Mouse (Mus musculus): ENCODE measurements around the gene Asl. TPM values are rescaled to one million over a fixed set of nuclear protein-coding genes. Genes with fewer than 3 reads are reported as not detected.
"Not testable (repeated sequence)": the region's sequence is repeated elsewhere in the genome, so short reads cannot be mapped to it uniquely, and the experiment has no call there.

Asl gene
- total RNA-seq, 2 experiments from 2014 or later = 6.4 to 11.3 TPM

DNA sequence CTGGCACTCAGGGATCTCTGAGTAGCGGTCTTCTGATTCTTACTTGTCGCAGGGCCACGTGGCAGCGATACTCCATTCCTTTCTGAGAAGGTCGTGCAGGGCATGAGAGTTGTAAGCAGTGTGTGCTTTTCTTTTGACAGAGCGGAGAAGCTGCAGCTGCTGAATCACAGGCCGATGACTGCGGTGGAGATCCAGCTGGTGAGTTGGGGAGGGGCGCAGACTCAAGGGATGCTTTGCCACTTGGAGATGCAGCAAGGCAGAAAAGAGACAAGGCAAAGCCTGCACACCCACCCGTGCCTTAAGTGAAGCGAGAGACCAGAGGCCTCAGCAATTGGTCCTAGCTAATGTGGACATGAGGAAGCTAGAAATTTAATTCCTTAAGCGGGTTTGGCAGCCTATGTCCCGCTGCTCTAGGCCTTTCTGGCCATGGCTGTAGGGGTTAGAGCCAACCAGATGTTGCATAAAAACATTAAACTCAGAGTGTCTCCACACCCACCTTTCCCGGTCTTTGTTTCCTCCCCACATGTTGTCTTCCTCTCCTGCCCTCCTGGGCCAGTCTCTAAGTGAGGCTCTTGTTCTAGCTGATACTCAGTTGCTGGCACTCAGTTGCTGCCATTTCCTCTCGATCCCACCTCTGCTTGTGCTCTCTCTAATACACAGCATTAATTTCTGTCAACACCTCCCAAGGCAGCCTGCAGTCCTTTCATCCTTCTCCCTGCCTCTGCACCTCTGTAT, 19.9 kb upstream of the Asl start:
- intact Hi-C loops (cut with DNase I) = no loop called here
- DNase-seq = peak; percentile 15 to 52

DNA sequence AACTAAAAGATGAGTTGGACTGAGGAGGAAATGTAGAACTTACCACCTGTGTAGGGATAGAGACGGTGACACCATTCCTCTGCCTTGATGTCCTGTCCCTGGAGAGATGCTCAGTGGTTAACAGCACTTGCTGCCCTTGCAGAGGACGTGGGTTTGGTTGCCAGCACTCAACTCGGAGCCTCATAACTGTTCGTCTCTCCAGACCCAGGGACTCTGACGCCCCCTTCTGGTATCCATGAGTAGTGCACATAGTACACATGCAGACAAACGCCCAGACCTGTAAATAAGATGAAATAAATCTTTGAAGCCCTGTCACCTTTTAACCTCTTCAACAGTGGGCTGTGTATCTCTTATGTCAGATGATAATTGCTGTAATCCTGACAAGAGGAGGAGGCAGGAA, 18.0 kb upstream of the Asl start:
- intact Hi-C loops (cut with DNase I) = no loop called here
- DNase-seq = no peak

DNA sequence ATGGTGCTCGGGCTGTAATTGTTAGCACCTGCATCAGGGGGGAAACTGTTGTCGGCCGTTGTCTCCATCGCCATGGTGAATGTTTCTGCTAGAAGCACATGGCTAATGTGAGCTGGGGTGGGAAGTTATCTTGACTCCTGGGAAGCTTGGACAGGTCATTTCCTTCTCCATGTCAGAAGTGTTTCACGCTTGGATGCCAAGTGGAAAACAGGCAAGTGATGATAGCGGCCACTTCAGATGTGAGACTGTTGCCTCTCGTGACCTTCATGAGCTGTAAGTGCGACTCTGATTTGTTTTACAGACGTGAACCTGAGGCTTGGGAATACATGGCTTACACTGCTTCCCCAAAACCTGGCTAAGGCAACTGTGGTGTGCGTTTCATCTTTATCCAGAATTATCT, 17.5 kb upstream of the Asl start:
- intact Hi-C loops (cut with DNase I) = no loop called here
- DNase-seq = no peak

DNA sequence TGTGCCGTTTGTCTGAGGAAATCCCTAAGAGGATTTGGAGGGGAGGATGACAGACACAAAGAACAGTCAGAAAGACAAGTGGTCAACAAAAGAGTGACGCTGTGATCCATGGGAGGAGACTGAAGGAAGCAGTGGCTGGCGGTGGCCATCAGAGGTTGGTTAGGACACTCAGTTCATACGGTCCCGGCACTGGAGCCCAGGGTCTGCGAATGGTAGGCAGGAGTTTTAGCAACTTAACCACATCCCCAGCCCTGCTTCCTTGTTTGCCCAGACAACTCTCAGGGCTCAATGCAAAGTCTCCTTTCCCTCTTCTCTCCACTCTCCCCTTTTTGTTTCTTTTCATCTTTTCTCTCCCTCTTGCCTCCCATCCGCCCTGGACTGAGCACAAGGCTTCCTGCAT, 17.1 kb upstream of the Asl start:
- intact Hi-C loops (cut with DNase I) = no loop called here
- no peak for DNase-seq

DNA sequence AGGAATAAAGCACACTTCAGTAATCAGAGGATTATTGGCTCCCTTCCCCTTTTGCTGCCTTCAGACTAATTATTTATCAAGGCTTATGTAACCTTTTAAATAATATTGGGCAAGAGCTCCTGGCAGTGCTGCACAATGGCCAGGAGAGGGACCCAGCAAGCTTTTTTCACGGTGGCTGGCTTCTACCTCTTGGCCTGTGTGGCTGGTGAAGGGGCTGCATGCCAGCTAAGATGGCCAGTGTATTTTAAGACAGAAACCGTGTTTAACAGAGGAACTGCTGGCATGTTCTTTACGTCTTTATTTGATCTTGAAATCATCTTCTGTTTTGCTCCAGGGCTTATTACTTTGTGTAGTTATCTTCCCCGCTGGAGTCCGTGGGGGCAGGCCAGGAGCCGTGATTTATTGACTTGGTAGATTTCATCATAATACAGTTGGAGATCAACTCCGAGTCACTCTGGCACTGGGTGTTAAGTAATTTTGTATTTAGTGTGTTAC, 15.2 kb upstream of the Asl start:
- intact Hi-C loops (cut with DNase I) = loop anchor here (1.0 kb wide), 1 partner anchor 95 kb away; no protein-coding TSS in a partner anchor
- peak; percentile 54 to 66 for DNase-seq

DNA sequence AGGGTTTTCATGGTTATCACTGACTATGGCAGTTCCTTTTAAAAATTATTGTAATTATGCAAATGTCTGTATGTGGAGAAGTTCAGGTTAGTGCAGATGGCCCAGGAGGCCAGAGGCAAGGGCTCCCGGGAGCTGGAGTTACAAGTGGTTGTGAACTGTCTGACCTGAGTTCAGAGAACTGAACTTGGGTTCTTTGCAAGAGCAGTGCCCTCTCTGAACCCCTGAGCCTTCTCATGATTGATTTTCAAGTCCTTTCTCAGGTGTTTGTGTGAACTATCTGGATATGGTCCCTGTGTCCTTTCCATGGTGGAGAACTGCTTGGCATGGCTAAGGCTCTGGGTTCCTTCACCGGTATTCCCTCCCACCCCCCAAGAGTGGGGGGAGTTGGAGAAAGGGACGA, 14.7 kb upstream of the Asl start:
- intact Hi-C loops (cut with DNase I) = loop anchor here (1.0 kb wide), 1 partner anchor 96 kb away; no protein-coding TSS in a partner anchor
- no peak for DNase-seq

DNA sequence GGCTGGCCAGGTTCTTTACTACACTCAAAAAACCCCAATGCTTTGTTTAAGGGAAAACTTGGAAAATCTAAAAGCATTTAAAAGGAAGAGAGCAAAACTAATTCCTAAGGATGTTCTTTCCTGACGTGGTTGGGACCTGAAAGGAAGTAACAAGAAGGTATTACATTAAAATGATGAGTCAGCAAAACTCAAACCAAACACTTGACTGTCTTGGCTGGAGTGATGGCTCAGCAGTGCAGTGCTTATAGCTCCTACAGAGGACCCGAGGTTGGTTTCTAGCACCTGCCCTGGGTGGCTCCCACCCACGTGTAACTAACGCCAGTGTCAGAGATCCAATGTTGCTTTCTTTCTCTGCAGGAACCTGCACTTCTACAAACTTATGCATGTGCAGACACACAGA, 12.2 kb upstream of the Asl start:
- DNase-seq = no peak
- intact Hi-C loops (cut with DNase I) = loop anchor here (2.0 kb wide), 1 partner anchor 22 kb away; no protein-coding TSS in a partner anchor

DNA sequence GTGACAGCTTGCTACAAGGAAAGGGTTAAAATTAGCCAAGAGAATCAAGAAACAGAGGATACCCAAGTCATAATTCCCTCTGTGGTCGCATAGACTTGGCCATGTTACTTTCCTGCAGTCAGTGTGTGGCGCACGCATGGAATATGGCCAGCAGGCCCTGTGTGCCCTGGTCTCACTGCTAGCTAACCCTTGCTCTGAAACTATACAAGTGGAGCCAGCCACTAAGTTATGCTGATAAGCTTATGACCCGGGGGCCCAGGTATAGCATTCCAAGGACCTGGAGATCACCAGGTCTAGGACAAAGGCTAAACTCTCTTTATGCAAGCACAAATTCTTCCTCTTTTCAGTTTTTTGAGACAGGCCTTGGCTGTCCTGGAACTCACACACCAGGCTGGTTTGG, 11.8 kb upstream of the Asl start:
- intact Hi-C loops (cut with DNase I) = loop anchor here (2.0 kb wide), 1 partner anchor 22 kb away; no protein-coding TSS in a partner anchor
- no peak for DNase-seq

DNA sequence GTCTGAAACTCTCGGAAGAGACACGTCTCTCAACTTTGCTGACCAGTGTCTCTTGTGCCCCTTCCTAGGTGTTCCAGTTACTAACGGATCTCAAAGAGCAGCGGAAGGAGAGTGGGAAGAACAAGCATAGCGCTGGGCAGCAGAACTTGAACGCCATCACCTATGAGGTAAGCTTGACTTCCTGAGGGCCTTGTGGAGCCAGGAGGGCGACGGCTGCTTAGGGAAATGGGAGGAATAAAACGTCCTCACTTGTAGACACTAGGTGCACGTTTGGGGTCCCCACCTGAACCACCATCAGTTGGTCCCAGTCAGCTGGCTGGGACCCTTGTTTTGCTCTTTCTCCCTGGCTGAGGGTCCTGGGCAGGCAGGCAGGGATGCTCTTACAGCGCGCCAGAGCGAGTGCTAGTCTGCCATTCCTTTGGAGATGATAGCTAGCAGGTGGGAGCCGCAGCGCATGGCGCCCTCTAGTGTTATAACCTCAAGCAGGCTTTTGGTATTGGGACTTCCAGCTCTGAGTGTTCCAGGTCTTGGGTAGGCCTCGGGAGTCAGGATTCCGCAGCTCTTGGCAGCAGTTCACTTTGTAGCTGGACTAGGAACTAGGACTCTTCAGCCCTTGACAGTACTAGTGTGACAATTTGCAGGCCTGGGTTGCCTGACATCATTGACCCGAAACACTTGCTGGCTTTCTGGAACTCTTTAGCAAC, 8.9 kb upstream of the Asl start:
- intact Hi-C loops (cut with DNase I) = loop anchor here (5.0 kb wide), 1 partner anchor 41 kb away; no protein-coding TSS in a partner anchor
- peak; percentile 56 to 58 for DNase-seq

DNA sequence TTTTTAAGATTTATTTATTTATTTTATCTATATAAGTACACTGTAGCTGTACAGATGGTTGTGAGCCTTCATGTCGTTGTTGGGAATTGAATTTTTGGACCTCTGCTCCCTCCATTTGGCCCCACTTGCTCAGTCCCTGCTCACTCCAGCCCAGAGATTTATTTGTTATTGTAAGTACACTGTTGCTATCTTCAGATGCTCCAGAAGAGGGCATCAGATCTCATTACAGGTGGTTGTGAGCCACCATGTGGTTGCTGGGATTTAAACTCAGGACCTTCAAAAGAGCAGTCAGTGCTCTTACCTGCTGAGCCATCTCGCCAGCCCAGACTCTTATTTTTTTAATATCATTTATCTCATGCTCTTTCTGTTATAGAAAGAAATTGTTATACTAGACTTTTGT, 7.3 kb upstream of the Asl start:
- intact Hi-C loops (cut with DNase I) = loop anchor here (5.0 kb wide), 1 partner anchor 39 kb away; no protein-coding TSS in a partner anchor
- not testable (repeated sequence) for DNase-seq

DNA sequence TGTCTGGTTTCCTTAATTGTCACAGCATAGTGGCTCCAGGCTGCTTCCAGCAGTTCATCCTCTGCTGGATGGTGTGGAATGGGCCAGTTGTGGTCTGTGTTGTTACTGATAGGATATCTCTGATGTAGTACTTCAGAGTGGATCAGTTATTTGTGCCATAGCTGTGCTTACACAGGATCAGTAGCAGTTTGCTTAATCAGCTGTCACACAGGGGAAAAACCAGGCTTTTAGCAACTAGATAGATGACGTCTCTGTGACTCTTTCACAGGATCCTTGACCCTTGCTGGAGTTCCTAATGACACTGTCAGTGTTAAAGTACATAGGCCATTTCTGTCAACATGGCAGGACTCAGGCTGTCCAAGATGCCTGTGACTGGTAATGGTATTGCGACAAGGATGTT, 4.8 kb upstream of the Asl start:
- intact Hi-C loops (cut with DNase I) = no loop called here
- DNase-seq = no peak

DNA sequence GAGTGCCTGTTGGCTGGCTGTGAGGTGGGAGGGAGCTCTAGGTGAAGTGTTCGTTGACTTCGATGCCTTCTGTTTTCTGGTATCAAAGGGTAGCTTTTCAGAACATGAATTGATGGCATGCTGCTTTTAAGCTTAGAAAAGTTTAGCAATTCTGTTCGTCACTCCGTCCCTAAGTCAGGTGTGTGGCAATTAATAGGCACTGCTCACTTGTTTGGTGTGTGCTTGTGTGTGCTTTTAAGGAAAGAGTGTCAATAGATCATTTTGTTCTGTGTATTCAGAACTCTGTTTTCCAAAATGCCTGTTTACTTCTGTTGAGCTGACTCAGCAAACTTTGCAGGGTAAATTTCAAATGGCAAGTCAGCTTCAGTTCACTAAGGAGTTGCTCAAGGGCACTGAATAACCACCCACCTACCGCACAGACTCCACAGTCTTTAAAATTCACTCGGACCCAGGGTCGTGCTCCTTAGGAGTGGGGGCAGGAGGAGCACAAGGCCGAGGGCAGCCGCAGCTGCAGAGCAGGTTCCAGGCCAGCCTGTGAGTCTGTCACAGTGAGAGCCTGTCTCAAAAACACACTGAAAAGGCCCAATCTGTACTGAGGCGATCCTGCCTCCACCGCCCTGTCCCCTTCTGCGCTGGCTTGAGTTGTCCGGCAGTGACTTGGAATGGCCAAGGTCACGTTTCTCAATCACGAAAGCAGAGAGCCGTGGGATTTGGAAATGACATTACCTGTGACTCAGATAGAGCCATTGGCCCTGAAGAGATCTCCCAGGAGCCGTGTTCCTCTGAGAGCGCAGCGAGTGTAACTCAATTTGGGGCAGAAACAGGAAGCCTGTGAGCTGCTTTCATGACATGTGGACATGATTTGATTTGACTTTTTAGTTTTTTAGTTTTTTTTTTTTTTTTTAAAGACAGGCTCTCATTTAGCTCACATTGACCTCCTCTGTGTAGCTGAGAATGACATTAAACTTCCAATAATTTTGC, 2.7 kb upstream of the Asl start:
- no peak for DNase-seq
- intact Hi-C loops (cut with DNase I) = no loop called here

DNA sequence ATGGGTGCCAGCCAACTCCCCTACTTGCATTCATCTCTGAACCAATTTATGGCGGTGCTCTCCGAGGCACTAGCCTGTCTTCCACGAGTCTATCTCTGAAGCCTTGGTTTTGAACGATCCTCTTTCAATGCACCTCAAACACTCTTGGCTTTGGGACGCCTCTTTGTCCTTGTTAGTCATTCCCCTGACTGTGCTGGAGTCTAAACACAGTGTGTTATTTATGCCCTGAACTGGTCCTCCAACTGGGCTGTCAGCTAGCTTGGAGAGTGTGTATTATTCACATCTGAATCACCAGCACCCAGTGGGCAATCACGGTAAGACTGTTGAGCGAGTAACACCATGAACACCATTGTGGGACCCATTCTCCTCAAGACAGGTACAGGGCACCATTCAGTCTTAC, 1.4 kb downstream of the Asl start:
- no peak for DNase-seq
- intact Hi-C loops (cut with DNase I) = no loop called here

DNA sequence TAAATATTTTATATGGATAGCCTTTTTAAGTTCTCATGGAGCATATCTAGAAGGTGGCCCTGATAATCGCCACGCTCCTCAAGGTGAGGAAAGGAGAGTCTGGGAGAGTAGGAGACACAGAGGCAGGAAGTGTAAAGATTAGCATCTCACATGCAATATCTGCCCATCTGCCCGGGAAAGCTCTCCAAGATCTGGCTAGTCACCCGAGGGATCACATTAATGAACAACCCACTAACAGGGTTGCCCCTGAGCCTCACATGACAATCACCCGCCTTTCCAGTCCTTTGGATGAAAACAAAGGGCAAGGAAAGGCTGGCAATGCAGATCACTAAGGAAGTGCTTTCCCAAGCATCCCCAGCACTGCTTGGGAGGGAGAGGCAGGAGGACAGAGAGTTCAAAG, 1.9 kb downstream of the Asl start:
- intact Hi-C loops (cut with DNase I) = no loop called here
- no peak for DNase-seq

DNA sequence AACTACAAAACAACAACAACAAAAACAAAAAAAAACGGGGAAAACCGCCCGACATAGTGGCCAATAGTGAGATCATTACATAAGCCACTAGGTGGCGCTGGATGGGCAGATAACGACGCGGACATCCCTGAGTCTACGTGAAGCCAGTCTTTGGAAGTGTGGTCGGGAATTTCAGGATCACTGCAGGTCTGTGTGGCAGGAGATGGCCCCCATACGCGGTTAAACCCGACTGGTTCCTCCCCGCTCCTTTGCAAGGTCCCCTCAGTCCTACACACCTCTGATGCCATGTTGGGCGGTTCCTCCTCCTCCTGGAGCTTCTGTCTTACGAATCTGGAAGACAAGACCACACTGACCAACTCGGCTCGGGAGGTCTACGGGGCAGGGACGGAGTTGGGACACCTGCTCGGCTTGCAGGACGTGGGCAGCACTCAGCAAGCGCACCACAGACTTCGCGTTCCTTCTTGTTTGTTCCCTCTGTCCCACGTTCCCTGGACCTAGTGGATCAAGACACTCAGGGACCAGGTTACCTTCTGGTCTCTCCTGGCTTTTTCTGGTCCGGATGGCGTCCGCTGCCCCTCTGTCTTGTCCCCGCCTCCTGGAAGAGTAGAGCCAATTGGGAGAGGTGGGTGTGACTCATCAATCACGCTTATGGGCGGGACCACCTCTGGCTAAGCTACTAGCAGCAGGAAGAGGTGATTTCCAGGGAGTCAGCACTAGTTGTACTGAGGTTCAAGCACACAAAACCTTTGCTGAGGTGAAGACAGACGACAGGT, 5.1 kb downstream of the Asl start:
- intact Hi-C loops (cut with DNase I) = loop anchor here (5.0 kb wide), 2 partner anchors 118 to 138 kb away; partner anchors contain the start of gene Kctd7

DNA sequence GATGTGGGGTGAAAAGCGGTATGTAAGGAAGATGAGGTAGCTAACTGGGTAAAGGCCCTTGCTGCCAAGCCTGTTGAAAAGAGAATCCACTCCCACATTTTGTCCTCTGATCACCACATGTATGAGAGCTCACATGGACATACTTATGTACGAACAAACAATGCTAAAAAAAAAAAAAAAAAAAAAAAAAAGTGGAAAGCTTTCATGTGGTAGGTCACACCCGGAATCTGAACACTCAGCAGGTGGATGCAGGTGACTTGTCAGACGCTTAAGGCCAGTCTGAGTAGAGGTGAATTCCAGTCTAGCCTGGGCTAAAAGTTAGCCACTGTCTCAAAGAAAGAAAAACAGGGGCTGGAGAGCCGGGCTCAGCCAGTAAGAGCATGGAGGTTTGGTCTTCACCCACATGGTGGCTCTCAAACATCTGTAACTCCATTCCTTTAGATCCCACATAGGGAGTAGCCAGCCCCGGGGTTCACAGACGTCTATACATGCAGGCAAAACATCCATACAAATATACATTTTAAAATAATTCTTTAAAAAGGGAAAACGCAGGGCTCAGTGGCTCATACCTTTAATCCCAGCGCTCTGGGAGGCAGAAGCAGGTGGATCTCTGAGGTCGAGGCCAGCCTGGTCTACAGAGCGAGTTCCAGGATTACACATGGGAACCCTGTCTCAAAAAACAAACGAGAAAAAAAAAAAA, 5.8 kb downstream of the Asl start:
- intact Hi-C loops (cut with DNase I) = loop anchor here (5.0 kb wide), 2 partner anchors 119 to 139 kb away; partner anchors contain the start of gene Kctd7
- no peak for DNase-seq

More for the DNA sequence above, 5.1 kb downstream of the Asl start:
- peak; percentile 76 for DNase-seq

DNA sequence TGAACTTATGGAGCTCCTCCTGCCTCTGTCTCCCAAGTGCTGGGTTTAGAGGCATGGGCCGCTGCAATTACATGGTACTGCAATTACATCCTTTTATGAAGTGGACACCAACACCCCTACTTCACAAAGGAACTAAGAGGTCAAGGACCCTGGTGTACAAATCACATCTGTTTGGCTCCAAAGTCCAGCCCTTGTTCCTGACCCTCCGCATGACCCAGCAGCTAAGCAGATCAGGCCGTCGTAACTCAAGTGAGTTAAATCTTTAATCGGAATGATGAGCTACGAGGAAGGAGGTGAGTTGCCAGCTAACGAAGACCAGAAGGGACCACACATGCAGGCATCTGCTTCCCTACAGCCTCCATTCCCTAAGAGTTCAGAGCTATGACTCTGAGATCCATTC, 6.7 kb downstream of the Asl start:
- intact Hi-C loops (cut with DNase I) = loop anchor here (5.0 kb wide), 2 partner anchors 120 to 140 kb away; partner anchors contain the start of gene Kctd7
- no peak for DNase-seq

DNA sequence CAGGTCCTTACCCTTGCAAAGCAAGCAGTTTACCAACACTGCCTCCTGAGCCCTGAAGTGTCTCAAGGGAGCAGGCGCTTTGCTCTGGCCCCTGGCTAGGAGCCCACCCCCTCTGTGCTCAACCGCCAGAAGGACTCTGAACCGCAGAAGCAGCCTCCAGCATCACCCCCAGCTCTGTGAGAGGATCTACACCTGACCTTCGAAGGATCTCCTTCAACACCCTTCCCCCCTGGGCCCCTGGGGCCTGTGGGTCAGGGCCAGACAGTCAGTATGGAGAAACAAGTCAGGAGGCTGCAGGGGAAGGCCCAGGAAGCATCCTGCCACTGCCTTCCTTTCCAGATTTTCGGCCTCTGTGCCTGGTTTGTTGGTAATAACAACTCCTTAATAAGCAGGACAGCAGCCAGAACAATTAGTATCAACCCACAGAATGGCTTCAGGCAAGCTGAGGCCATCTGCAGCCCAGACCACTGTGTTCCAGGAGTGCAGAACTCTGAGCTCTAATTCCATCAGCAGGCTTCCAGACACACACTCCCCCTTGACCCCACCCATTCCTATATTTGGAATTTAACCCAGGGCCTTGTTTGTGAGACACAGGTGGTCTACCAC, 7.6 kb downstream of the Asl start:
- no peak for DNase-seq
- intact Hi-C loops (cut with DNase I) = loop anchor here (5.0 kb wide), 2 partner anchors 121 to 141 kb away; partner anchors contain the start of gene Kctd7

Measured in gastrocnemius, postnatal 36 days (tissue).